Mouse (Mus musculus) testis, adult 2 months (tissue): Measurements from ENCODE around the gene Sirt3.

Experiments used
- CTCF ChIP-seq: fragments of 200-500 bp; IDR thresholded peaks from 2 replicates; pipeline ENCODE4 v1.5.1; 2012; ENCODE audit warnings: low read depth, mild to moderate bottlenecking, inconsistent platforms, low read length, moderate library complexity; ENCODE audit not compliant: control insufficient read depth, insufficient read depth, insufficient replicate concordance
- POLR2A ChIP-seq: fragments of 200-500 bp; IDR thresholded peaks from 2 replicates; pipeline ENCODE4 v1.6.1; 2012; ENCODE audit warnings: low read depth, mild to moderate bottlenecking, inconsistent platforms, low read length, moderate library complexity; ENCODE audit not compliant: control insufficient read depth

DNA sequence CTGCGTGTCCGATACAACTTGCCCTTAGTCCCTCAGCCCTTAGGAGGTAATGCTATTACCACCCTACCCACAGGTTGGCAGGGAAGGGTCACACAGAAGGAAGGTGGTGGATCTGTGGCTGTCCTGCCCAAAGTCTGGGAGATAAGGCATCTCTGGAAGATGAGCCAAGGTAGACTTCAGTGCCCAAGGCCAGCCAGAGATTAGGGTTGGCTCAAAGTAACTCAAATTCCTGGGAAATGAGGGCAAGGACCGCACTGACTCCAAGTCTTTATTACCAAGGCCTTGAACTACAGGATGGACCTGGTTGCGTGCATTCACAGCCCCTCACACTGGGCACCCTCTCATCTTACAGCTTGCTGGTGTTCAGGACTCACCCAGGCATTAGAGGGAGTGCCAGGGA lies 30.2 kb downstream of the Sirt3 start:
- TF ChIP-seq POLR2A = no peak
- no peak for TF ChIP-seq CTCF
